Mouse (Mus musculus) hindbrain, embryonic 15.5 days (tissue): ENCODE results near the gene Ndufs6. TPM values are rescaled to one million over a fixed set of nuclear protein-coding genes. Genes with fewer than 3 reads are reported as not detected.

ENCODE experiments used
- ATAC-seq: fragments of 200-750 bp; cut with Nextera tagmentation; 2 replicates; pipeline ENCODE4 v1.8.0; 2017; ENCODE audit warnings: low read depth, moderate number of reproducible peaks, moderate TSS enrichment; ENCODE audit not compliant: low FRiP score
- H3K27ac ChIP-seq: fragments of 300-500 bp; sonication (generic); replicated peaks from 2 replicates; pipeline ENCODE4 v1.5.1; 2015; ENCODE audit warnings: mild to moderate bottlenecking, inconsistent platforms
- H3K27me3 ChIP-seq: fragments of 300-500 bp; sonication (generic); 2 replicates; pipeline ENCODE4 v1.6.1; 2015; ENCODE audit warnings: control low read depth, inconsistent platforms
- H3K36me3 ChIP-seq: fragments of 300-500 bp; sonication (generic); 2 replicates; pipeline ENCODE4 v1.6.1; 2015; ENCODE audit warnings: control low read depth, inconsistent platforms
- H3K4me1 ChIP-seq: fragments of 300-500 bp; sonication (generic); replicated peaks from 2 replicates; pipeline ENCODE4 v1.6.1; 2015; ENCODE audit warnings: control low read depth, inconsistent platforms
- H3K4me2 ChIP-seq: fragments of 300-500 bp; sonication (generic); 2 replicates; pipeline ENCODE4 v1.6.1; 2015; ENCODE audit warnings: moderate library complexity, mild to moderate bottlenecking, inconsistent platforms
- H3K4me3 ChIP-seq: fragments of 300-500 bp; sonication (generic); 2 replicates; pipeline ENCODE4 v1.5.1; 2015; ENCODE audit warnings: mild to moderate bottlenecking, inconsistent platforms
- H3K9ac ChIP-seq: fragments of 300-500 bp; sonication (generic); 2 replicates; pipeline ENCODE4 v1.6.1; 2015; ENCODE audit warnings: inconsistent platforms
- H3K9me3 ChIP-seq: fragments of 300-500 bp; sonication (generic); 2 replicates; pipeline ENCODE4 v1.6.1; 2016; ENCODE audit warnings: control low read depth, inconsistent platforms
- WGBS: fragments of 180-500 bp; shearing (Covaris S2); methylation state at CpG from one replicate; pipeline ENCODE4 v1.1.7; 2015; 5-methylcytosine and 5-hydroxymethylcytosine counted together
- polyA plus RNA-seq: library from polyadenylated mRNA; unstranded; fragments of >200 nt; fragmentation: Nextera tagmentation; extraction: Ambion mirVana; gene quantifications from 2 replicates; pipeline ENCODE4 v1.2.1, GENCODE M21; 2015

Ndufs6 gene
- 437 and 439 TPM in 2 replicates for polyA plus RNA-seq

DNA sequence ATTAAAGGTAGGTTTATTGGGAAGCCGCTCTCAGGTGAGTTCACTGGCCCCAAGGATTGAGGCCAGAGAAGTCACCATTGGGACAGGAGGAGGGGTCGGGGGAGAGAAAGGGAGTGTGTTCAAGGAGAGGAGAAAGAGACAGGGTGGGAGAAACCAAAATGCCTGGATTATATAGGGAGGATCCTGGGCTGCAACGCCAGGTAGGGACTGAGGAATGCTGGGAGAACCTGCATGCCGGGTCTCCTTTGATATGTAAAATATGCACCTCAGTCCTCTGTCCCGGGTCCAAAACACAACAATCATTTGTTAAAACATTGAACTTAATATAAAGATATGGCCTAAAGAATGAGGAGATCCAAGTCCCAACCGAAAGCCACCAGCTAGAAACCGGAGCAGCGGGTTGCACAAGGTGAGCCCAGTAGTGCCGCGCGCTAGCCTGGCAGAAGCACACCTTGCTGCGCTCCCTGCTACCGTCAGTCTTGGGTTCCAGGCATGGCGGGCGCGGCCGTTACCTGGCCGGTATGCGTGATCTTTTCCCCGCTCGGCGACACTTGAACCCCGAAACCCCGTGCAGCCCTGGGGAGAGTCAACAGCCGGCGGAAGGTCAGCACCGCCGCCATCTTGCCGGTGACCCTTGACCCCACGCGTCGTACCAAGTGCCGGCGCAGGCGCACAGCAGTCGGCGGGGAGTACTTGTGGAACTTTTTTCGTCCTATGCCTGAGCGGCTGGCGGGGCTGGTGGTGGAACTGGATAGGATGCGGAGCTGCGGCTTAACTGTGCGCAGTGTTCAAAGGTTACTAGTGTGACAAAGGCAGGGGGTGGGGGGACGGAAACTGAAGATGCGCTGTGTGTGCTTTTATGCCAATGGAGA lies at the start of gene Ndufs6, which contains the start of gene Mrpl36:
TSS of gene Ndufs6 (minus strand) at position 716 of the 872 bp plus-strand sequence.
TSS of gene Mrpl36 (plus strand) at position 687 of the 872 bp plus-strand sequence.
- H3K9ac ChIP-seq, result peak within 1 kb of the TSS; percentile 84
- peak; percentile 84 for ATAC-seq
- peak within 1 kb of the TSS; percentile 82 for H3K27ac ChIP-seq
- under 1% methylated on average over 45 of the region's 45 CpGs for WGBS
- H3K4me2 ChIP-seq, result peak within 1 kb of the TSS; percentile 84
- H3K9me3 ChIP-seq, result no peaks in the 10 kb centered on the region
- peaks cover 41% of the 10 kb centered on the region for H3K4me1 ChIP-seq
- H3K27me3 ChIP-seq, result no peaks in the 10 kb centered on the region
- peak within 1 kb of the TSS; percentile 90 for H3K4me3 ChIP-seq
- peaks cover 9% of the 10 kb centered on the region; the same call in 1 of the 2 replicates for H3K36me3 ChIP-seq

DNA sequence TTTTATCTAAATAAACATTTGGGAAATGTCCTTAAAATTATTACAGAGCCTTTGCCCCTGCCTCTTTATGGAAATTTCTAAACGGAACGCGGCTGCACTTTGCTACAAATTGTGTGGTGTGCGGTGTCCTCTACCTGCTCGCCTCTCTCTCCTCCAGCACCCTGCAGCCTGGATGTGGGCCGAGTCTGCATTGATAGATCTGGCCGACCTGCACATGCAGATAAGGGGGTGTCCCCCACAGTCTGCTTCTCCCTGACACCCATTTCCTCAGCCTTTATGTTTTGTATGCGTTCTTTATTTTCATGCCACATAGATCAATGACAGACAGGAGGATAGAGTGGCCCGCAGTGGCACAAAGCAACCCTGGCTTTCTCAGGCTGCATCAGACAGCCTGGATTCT lies 49.3 kb upstream of the Ndufs6 start:
- H3K9ac ChIP-seq, result no peak overlapping the region
- no peak for ATAC-seq
- H3K27me3 ChIP-seq, result no peaks in the 10 kb centered on the region
- 71% methylated on average over 9 of the region's 9 CpGs for WGBS
- H3K36me3 ChIP-seq, result no peaks in the 10 kb centered on the region
- H3K4me2 ChIP-seq, result no peak overlapping the region
- no peaks in the 10 kb centered on the region for H3K4me1 ChIP-seq
- no peak overlapping the region for H3K27ac ChIP-seq
- no peak overlapping the region for H3K4me3 ChIP-seq
- H3K9me3 ChIP-seq, result no peaks in the 10 kb centered on the region

- no peak for ATAC-seq
- H3K4me1 ChIP-seq, result no peaks in the 10 kb centered on the region
- no peak overlapping the region for H3K27ac ChIP-seq
- H3K9me3 ChIP-seq, result no peaks in the 10 kb centered on the region
- H3K9ac ChIP-seq, result no peak overlapping the region
- 57% methylated on average over 2 of the region's 2 CpGs for WGBS
- no peak overlapping the region for H3K4me3 ChIP-seq
- no peak overlapping the region for H3K4me2 ChIP-seq
- H3K36me3 ChIP-seq, result no peaks in the 10 kb centered on the region
- no peaks in the 10 kb centered on the region for H3K27me3 ChIP-seq
These were observed 46.3 kb upstream of the Ndufs6 start for GRCm38 (mm10) chr13:73374612-73375011.

DNA sequence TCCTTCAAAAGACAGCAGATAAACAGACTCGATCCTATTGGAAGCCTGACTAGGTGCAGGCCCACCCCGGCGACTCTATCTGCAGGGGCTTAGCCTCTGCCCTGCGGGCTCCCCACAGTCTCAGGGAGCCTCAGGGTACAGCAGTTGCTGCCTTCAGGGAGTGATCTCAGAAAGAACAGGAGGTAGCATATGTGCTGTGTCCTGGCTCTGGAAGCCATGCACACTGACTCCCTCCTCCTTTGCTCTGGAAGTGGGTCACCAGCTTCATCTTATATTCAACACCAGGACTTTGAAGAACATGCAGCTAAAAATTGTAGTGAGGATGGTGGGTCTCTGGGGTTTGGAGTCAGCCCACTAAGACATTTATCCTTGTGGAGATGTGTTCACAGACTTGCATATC lies 45.0 kb upstream of the Ndufs6 start:
- H3K9me3 ChIP-seq, result no peaks in the 10 kb centered on the region
- no peak for ATAC-seq
- 87% methylated on average over 4 of the region's 4 CpGs for WGBS

DNA sequence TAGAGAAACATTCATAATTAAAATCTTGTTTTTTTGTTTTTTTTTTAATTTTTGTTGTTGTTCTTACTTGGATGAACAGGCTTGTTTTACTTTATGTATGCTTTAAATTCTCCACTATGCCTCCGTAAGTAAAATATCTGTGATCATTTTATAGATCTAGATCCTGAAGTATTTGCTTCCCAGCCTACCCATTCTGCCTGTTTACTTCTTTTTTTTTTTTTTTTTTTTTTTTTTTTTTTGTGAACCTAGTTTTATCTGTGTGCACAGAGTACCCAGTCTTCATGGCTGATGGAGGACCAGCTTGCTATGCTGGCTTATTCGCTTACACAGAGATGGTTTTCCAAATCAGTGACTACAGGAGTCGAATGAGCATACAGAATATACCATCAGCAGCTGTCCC lies 28.8 kb upstream of the Ndufs6 start:
- Histone ChIP-seq H3K4me3 (no peak overlapping the region), H3K9ac (no peak overlapping the region), H3K4me1 (0 out of 2 replicates have a peak, but pooled peaks cover 3% of the 10 kb centered on the region), H3K9me3 (no peaks in the 10 kb centered on the region), H3K36me3 (no peaks in the 10 kb centered on the region), H3K27me3 (no peaks in the 10 kb centered on the region), H3K27ac (no peak overlapping the region), H3K4me2 (no peak overlapping the region)
- ATAC-seq, result no peak
- WGBS, result 86% methylated on average over 3 of the region's 3 CpGs

More for the DNA sequence above, 45.0 kb upstream of the Ndufs6 start:
- H3K4me2 ChIP-seq, result no peak overlapping the region
- no peak overlapping the region for H3K27ac ChIP-seq
- H3K27me3 ChIP-seq, result no peaks in the 10 kb centered on the region
- H3K36me3 ChIP-seq, result no peaks in the 10 kb centered on the region
- H3K4me1 ChIP-seq, result no peaks in the 10 kb centered on the region
- no peak overlapping the region for H3K9ac ChIP-seq
- no peak overlapping the region for H3K4me3 ChIP-seq

- no peak overlapping the region for H3K27ac ChIP-seq
- ATAC-seq, result no peak
These were observed 24.1 kb upstream of the Ndufs6 start for GRCm38 (mm10) chr13:73352491-73352890.

DNA sequence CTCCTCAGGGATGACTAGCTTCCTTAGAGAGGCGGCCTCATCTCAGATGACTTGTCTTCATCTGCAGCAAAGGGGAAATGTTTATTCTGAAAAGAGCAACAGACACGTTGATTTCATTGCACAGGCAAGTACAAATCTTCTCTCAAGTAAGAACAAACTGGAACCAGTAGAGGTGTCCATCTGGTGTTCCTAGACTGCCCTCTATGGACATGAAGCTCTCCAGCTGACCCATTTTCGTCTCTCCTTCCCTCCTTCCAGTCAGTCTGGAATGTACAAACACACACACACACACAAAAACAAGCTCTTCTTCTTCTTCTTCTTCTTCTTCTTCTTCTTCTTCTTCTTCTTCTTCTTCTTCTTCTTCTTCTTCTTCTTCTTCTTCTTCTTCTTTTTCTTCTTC lies 23.6 kb upstream of the Ndufs6 start:
- no peak overlapping the region for H3K9ac ChIP-seq
- no peaks in the 10 kb centered on the region for H3K27me3 ChIP-seq
- H3K36me3 ChIP-seq, result no peaks in the 10 kb centered on the region
- 71% methylated on average over 3 of the region's 3 CpGs for WGBS
- no peaks in the 10 kb centered on the region for H3K4me1 ChIP-seq
- no peak overlapping the region for H3K4me3 ChIP-seq
- H3K27ac ChIP-seq, result no peak overlapping the region
- ATAC-seq, result no peak
- no peak overlapping the region for H3K4me2 ChIP-seq
- H3K9me3 ChIP-seq, result no peaks in the 10 kb centered on the region

More at GRCm38 (mm10) chr13:73352491-73352890, 24.1 kb upstream of the Ndufs6 start:
- no peaks in the 10 kb centered on the region for H3K27me3 ChIP-seq
- no peak overlapping the region for H3K9ac ChIP-seq
- H3K4me1 ChIP-seq, result no peaks in the 10 kb centered on the region
- H3K4me3 ChIP-seq, result no peak overlapping the region
- H3K4me2 ChIP-seq, result no peak overlapping the region
- no peaks in the 10 kb centered on the region for H3K36me3 ChIP-seq
- H3K9me3 ChIP-seq, result no peaks in the 10 kb centered on the region

DNA sequence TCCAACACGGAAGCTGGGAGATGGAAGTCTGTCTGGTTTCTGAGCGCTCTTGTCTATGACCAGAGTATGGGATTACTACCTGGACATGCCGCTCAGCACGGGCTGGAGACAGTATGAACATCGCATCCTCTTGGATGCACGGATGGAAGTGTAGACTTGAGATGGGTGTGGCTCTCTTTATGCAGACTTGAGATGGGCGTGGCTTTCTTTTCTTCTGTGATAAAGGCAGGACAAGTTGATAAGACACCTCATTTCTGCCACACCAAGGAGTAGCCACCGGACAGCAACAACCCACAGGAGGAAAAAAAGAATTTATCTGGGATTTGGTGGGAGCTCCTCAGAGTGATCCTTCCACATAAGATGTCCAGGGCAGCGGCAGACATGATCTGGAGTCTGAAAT lies 22.4 kb upstream of the Ndufs6 start:
- Histone ChIP-seq H3K4me2 (no peak overlapping the region), H3K27me3 (no peaks in the 10 kb centered on the region), H3K9ac (no peak overlapping the region), H3K4me3 (no peak overlapping the region), H3K27ac (no peak overlapping the region), H3K9me3 (no peaks in the 10 kb centered on the region), H3K4me1 (no peaks in the 10 kb centered on the region), H3K36me3 (no peaks in the 10 kb centered on the region)
- ATAC-seq, result no peak
- WGBS, result 86% methylated on average over 9 of the region's 9 CpGs

- Histone ChIP-seq H3K27me3 (no peaks in the 10 kb centered on the region), H3K9me3 (no peaks in the 10 kb centered on the region), H3K4me1 (no peaks in the 10 kb centered on the region), H3K27ac (no peak overlapping the region), H3K9ac (no peak overlapping the region), H3K4me2 (no peak overlapping the region), H3K36me3 (no peaks in the 10 kb centered on the region), H3K4me3 (no peak overlapping the region)
- ATAC-seq, result no peak
- WGBS, result 85% methylated on average over 7 of the region's 7 CpGs
These were observed 19.7 kb upstream of the Ndufs6 start for GRCm38 (mm10) chr13:73347922-73348650.

- Histone ChIP-seq H3K36me3 (no peaks in the 10 kb centered on the region), H3K27me3 (no peaks in the 10 kb centered on the region), H3K4me2 (no peak overlapping the region), H3K9ac (no peak overlapping the region), H3K4me1 (no peaks in the 10 kb centered on the region), H3K4me3 (no peak overlapping the region), H3K27ac (no peak overlapping the region), H3K9me3 (no peaks in the 10 kb centered on the region)
- ATAC-seq, result no peak
- WGBS, result 82% methylated on average over 3 of the region's 3 CpGs
These were observed 18.8 kb upstream of the Ndufs6 start for GRCm38 (mm10) chr13:73347171-73347570.

GRCm38 (mm10) chr13:73346743-73347142 lies 18.4 kb upstream of the Ndufs6 start:
- no peaks in the 10 kb centered on the region for H3K4me1 ChIP-seq
- no peak overlapping the region for H3K4me2 ChIP-seq
- H3K4me3 ChIP-seq, result no peak overlapping the region
- H3K36me3 ChIP-seq, result no peaks in the 10 kb centered on the region
- H3K9me3 ChIP-seq, result no peaks in the 10 kb centered on the region
- no peak overlapping the region for H3K27ac ChIP-seq
- ATAC-seq, result no peak
- H3K9ac ChIP-seq, result no peak overlapping the region
- WGBS, result 84% methylated on average over 4 of the region's 4 CpGs
- no peaks in the 10 kb centered on the region for H3K27me3 ChIP-seq

DNA sequence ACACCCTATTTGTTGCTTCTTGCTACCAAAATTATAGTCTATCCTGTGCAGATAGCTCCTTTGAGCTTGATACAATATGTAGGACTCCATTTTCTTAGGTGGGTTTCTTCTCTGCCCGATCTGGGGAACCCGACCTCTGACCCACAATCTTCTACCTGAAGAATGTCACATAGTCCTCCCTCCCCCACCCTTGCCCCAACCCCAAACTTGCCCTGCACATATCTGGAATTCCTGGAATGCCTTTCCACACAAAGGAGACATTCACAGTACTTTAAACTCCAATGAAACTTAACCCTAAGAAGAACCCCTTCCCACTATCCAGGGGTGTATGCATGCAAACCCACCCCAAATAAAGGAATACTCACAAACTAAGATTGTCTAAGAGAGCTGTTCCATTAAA lies 17.8 kb upstream of the Ndufs6 start:
- WGBS, result 51% methylated on average over 2 of the region's 2 CpGs
- no peak overlapping the region for H3K27ac ChIP-seq
- no peaks in the 10 kb centered on the region for H3K36me3 ChIP-seq

More for the DNA sequence above, 17.8 kb upstream of the Ndufs6 start:
- Histone ChIP-seq H3K4me2 (no peak overlapping the region), H3K9me3 (no peaks in the 10 kb centered on the region), H3K27me3 (no peaks in the 10 kb centered on the region), H3K9ac (no peak overlapping the region), H3K4me1 (no peaks in the 10 kb centered on the region), H3K4me3 (no peak overlapping the region)
- ATAC-seq, result no peak
